Mouse (Mus musculus): ENCODE data around the gene Cacna1s.

DNA sequence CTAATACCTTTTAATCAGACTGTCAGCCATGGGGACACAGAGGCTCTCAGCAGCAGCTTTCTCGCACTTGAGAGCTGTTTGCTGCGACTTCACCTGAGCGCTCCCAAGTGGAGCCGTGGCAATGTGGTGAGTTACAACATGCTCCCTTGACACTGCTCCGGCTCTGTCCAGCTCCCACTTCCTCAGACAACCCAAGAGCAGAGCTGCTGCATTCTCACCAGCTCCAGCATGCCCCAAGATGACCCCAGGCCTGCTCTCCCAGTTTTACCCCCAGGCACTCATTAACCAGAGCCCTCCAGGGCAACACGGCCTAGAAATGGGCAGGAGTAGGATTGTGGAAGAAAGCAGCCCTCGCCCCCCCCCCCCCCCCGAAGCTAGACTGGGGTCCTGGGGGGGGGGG is 20.9 kb upstream of the Cacna1s start:
- TF ChIP-seq CTCF (IDR thresholded peaks at IDR 0.05; ENCODE audit: extremely low read depth, insufficient read length, insufficient replicate concordance, low read depth, low read length): no peak
- no peak for TF ChIP-seq POLR2A (IDR thresholded peaks at IDR 0.05; ENCODE audit: low read depth, low read length)

Data from small intestine, adult 2 months (tissue).